Mouse (Mus musculus) bone marrow, adult 2 months (tissue): ENCODE measurements at regions not wholly inside any gene's neighbourhood (a gene's known extent, or its start where the extent isn't known, plus 50 kb on each side); places are given as distances from the start of the nearest gene placed in this dataset.

Experiments
- H3K27ac ChIP-seq: fragments of 200-500 bp; 2 replicates; pipeline ENCODE4 v1.5.1; 2012; ENCODE audit warnings: low read depth, mild to moderate bottlenecking, control low read depth, inconsistent platforms, low read length; ENCODE audit not compliant: control insufficient read depth, poor library complexity, insufficient read depth
- H3K4me1 ChIP-seq: fragments of 200-500 bp; 2 replicates; pipeline ENCODE4 v1.6.1; 2011; ENCODE audit warnings: low read length; ENCODE audit not compliant: control insufficient read depth, insufficient read depth
- H3K4me3 ChIP-seq: fragments of 200-500 bp; replicated peaks from 2 replicates; pipeline ENCODE3; 2011; ENCODE audit warnings: mild to moderate bottlenecking, low read depth, low read length, control low read depth; ENCODE audit not compliant: control insufficient read depth
- CTCF ChIP-seq: fragments of 200-500 bp; IDR thresholded peaks from 2 replicates; pipeline ENCODE4 v1.5.1; 2011; ENCODE audit warnings: low read length, control low read depth; ENCODE audit not compliant: control insufficient read depth, insufficient read depth
- POLR2A ChIP-seq: fragments of 200-500 bp; IDR thresholded peaks from 2 replicates; pipeline ENCODE4 v1.6.1; 2011; ENCODE audit warnings: low read depth, mild to moderate bottlenecking, control low read depth, low read length, borderline replicate concordance; ENCODE audit not compliant: control insufficient read depth
- WGBS: fragments of 180-500 bp; shearing (Covaris S2); methylation state at CpG from one replicate; pipeline ENCODE4 v1.1.7; 2018; 5-methylcytosine and 5-hydroxymethylcytosine counted together

DNA sequence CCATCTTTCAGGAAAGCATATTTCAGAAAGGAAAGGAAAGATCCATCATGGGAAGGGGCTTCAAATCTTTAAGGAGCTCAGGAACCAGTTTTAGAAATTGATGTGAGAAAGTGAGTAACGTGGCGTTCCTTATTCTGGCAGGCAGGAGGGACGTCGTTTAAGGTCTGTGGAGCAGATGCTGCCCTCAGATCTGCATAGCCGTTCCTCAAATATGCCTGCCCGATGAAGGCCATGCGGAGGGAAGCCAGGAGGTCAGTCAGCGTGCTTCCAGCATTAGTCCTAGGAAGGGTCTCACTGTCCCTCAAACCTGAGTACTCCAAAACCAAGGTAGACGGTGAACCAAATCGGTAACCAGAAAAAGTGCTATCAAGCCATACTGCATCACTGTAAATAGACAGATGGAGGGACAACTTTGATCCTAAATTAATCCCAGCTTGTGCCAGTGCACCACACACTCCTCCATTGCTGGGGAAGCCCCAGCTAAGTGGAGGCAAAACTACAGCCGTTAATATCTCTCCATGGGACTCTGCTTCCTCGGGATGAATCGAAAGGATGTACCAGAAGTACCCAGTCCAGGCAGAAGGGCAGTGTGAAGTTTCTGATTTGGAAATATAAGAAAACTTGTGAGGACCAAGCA is 428.9 kb downstream of the Efnb2 start:
- no peak overlapping the region for H3K27ac ChIP-seq
- WGBS = 86% methylated on average over 13 of the region's 13 CpGs
- H3K4me3 ChIP-seq = no peak overlapping the region
- TF ChIP-seq CTCF (no peak), POLR2A (no peak)
- no peaks in the 10 kb centered on the region for H3K4me1 ChIP-seq

DNA sequence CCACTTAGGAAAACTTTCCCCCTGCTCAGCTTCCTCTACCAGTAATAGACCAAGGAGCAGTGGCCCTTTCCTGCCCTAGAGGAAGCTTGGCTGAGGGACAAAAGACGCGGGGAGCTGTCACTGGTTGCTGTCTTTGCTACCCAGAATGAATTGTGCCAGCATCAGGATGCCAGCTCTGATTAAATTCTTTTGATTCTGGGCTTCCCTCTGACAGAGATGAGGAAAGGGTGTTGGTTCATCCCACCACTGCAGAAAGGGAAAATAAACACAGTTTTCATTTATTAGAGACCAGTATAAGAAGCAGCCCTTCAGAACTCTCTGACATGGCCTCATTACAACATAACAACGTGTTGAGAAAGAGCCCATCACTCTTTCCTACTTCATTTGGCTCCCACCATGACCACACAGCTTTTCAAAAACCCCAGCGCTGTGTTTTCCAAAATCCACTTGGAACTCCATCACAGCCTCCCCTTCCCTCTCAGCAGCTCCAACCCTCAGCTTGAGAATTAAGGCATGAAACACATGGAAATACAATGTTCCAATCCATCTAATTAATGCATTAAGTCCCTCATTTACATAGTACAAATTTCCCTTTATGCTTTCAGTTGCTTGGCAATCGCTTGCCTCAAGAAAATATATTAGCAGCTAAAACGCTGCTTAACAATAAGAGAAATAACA is 429.6 kb downstream of the Efnb2 start:
- TF ChIP-seq POLR2A (no peak), CTCF (no peak)
- H3K4me3 ChIP-seq = no peak overlapping the region
- no peak overlapping the region for H3K27ac ChIP-seq
- 66% methylated on average over 6 of the region's 6 CpGs for WGBS
- no peaks in the 10 kb centered on the region for H3K4me1 ChIP-seq

DNA sequence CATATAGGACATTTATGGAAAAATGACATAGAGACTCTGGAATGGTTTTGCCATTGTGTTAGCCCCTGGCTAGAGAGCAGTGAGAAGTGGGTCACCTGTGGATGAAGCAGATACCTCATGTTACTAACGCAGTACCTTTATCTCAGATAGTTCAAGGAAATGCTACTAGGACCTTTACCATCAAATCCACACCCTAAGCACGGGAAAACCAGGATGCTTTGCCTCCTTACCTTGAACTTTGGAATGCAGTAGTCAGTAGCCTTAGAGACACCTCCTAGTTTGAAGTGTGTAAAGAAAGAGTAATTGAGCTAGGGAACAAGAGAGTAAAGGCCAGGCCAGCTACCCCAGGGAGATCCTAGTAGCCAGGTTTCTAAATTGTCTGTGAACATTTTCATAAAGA is 435.0 kb downstream of the Efnb2 start:
- Histone ChIP-seq H3K4me1 (no peaks in the 10 kb centered on the region), H3K4me3 (no peak overlapping the region), H3K27ac (no peak overlapping the region)
- no peak for TF ChIP-seq CTCF
- no peak for TF ChIP-seq POLR2A
- WGBS = 68% methylated on average over 2 of the region's 2 CpGs

DNA sequence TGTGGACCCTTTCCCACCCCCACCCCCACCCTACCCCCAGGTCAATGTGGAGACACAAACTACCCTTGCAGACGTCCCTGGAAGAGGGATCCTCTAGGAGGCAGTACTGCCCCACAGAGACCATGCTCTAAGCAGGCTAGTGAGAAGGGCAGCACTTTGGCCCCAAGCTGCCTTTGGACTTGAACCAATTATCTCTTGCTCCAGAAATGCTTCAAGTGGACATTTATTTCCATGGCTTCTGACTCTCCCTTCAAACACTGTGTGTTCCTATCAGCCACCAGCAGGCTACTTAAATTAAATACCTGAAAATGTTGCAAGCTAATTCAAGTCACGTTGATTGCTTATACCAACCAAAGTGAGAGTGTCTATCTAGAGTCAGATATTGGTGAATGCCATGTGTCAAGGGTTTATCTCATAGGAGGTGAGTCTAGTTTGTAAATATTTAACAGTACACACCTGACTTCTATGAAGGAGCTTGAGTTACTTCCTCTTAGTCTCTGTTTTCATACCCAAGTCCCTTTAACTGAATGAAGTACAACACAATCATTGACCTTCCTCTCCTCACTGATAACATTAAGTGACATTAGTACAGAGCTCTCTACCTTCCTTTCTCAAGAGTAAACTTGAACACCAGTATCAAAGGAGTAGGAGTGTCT is 435.7 kb downstream of the Efnb2 start:
- 48% methylated on average over 2 of the region's 2 CpGs for WGBS
- Histone ChIP-seq H3K4me1 (no peaks in the 10 kb centered on the region), H3K27ac (no peak overlapping the region), H3K4me3 (no peak overlapping the region)
- TF ChIP-seq POLR2A (no peak), CTCF (no peak)

DNA sequence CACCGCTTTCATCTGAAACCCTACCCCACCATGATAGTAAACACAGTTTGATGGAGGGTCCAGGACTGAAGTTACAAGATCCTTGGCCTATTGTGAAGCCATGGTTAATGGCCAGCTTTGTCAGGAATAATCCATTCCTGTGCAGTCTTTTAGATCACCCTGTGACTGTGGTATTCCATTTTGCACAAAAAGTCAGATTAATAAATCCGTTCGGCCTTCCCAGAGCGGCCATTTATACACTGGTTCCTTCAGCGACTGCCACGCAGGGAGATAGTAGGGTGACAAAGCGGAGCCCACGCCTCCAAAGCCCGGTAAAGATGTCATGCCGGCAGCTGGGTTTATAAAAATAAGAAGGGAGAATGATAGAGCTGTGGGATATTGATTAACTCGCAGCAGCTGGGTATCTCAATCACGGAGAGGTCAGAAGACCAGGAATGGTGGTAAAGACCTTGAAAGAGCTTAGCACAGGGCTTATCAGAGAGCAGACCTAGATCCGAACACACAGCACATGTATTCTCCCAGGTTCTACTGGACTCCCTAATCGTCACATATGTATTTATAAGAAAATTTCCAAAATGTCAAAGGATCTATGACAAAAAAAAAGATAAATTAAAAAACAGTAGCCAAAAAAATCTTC is 440.5 kb downstream of the Efnb2 start:
- no peaks in the 10 kb centered on the region for H3K4me1 ChIP-seq
- H3K27ac ChIP-seq = no peak overlapping the region
- H3K4me3 ChIP-seq = no peak overlapping the region
- WGBS = 84% methylated on average over 14 of the region's 14 CpGs
- no peak for TF ChIP-seq POLR2A
- no peak for TF ChIP-seq CTCF

DNA sequence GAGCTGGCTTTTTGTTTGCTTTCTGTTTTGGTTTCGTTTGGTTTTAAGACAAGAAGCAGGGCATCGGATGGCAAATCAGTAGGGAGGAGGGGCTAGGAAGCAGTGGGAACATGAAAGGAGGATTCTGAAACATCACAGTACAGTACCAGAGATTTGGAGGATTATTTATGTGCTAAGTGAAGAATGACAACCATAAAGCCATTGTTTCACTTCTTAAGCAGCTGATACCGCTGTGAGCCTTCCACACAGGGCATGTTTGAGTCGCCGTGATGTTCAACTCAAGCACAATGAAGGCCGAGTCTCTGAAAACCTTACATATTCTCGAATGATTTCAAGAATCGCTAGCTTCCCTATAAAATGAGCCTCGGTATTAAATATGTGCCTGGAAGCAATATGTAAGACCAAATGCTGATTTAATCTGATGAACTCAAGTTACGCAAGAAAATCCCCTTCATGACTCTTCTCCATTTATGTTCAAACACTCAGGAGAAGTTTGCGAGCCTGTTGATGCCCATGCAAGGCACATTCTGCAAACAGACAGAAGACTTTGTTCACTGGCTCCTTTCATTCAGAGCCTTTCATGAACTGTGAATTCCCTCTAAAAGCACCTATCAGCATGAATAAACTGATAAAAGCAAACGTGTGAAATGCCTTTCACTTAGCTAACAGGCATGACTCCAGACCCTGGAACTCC is 441.2 kb downstream of the Efnb2 start:
- TF ChIP-seq POLR2A = no peak
- TF ChIP-seq CTCF = no peak
- Histone ChIP-seq H3K4me1 (no peaks in the 10 kb centered on the region), H3K4me3 (no peak overlapping the region), H3K27ac (no peak overlapping the region)
- WGBS = 77% methylated on average over 12 of the region's 12 CpGs

DNA sequence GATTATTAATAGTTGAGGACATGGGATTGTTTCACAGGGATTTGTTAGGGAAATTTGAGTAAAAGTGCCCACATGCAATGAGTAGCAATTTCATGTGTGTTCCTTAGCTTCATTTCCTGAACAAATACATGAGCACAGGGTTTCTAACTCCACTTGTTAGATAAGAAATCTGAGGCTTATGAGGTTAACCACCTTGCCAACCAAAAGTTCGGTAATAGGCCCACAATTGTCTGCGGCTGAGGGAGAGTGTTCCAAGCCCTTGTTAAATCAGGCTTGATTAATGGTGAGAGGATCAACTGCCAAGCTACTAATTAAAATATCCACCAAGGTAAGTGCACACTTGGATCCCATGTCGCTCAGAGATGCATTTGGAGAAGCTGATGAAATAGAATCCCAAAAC is 468.0 kb downstream of the Efnb2 start:
- H3K4me3 ChIP-seq = no peak overlapping the region
- WGBS = 8% methylated on average over 3 of the region's 3 CpGs
- TF ChIP-seq CTCF (no peak), POLR2A (no peak)
- H3K4me1 ChIP-seq = no peaks in the 10 kb centered on the region
- H3K27ac ChIP-seq = no peak overlapping the region

DNA sequence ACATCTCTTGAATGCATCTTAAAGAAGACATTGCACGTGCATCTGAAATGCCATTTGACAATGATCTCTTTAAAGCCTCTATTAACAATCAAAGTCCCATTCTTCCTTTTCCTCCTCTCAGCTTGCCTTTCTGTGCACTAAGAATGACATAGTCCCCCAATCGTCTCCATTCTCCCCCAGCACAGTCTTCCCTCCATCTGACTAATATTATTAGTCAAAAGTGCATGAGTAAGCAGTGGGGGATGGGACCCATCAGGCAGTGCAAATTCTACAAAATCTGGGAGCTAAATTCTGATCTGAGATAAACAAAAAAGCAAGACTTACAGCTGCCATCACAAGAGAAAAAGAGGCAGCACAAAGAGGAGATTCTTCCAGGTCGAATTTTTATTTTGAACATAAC is 475.0 kb downstream of the Efnb2 start:
- no peak overlapping the region for H3K4me3 ChIP-seq
- WGBS = 55% methylated on average over 3 of the region's 3 CpGs
- no peak for TF ChIP-seq CTCF
- TF ChIP-seq POLR2A = no peak
- no peak overlapping the region for H3K27ac ChIP-seq
- no peaks in the 10 kb centered on the region for H3K4me1 ChIP-seq
